Mouse (Mus musculus): ENCODE measurements around the gene Kcnj14.

GRCm38 (mm10) chr7:45862804-45863203 lies 38.2 kb upstream of the Kcnj14 start:
- TF ChIP-seq CTCF (conservative IDR thresholded peaks at IDR 0.05; ENCODE audit: low read length) (no peak), NANOG (IDR thresholded peaks at IDR 0.05; ENCODE audit: borderline replicate concordance, low read length) (no peak)

Data from E14TG2a.4 (cell line).